Mouse (Mus musculus) T-cell, adult 2 months (primary cell): ENCODE results near the gene Plekhm3.

ENCODE experiments used
- DNase-seq: peaks from one replicate; pipeline ENCODE4 v3.0.0; 2022; ENCODE audit warnings: low spot score

Plekhm3 gene

DNA sequence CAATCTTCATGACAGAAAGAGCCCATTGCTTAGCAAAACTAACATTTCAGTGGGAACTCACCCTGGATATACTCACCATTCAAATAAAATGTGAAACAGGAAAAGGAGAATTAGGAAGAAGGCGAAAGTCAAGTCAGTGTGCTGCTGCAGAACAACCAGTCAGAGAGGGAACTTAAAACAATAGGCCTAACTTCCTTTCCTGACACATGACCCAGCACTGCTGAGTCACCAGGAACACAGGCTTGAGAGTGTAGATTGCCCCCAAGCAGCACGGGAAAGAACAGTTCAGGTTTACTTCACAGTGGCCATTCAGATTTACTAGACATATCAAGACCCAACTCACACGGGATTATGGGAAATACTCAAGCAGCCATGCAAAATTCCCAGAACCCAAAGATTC is 80.3 kb downstream of the Plekhm3 start:
- DNase-seq: no peak

DNA sequence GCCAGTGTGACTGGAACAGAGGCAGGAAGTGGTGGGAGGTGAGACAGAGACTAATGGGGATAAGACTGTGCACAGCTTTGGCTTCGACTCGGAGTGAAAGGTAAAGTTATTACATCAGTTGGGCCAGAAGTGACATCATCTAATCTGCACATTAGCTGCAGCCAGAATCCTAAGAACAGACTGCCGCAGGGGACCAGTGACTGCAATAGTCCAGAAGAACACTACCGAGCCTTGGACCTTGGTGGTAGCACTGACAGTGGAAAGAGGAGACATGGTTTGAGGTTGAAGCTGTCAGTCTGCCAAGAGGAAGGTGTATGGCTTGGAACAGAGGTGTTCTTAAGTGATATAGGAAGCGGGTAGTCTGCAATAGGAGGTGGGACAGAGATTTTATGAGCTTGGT is 80.9 kb downstream of the Plekhm3 start:
- no peak for DNase-seq

DNA sequence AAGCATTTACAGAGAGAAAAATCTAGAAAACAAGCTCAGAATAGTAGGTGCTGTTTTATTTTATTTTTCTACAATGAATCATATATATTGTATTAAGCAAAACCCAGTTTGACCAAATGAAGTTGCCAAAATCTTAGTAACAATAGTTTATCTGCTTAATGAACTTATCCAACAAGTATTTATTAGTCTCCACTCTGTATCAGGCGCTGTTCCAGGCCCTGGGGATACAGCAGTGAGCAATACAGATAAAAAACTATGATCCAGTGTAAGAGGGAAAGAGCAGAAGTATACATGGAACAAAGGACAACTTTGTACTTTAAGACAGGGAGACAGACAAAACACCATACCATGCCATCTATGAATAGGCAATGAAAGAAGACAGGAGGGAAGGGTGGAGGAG is 81.5 kb downstream of the Plekhm3 start:
- no peak for DNase-seq

DNA sequence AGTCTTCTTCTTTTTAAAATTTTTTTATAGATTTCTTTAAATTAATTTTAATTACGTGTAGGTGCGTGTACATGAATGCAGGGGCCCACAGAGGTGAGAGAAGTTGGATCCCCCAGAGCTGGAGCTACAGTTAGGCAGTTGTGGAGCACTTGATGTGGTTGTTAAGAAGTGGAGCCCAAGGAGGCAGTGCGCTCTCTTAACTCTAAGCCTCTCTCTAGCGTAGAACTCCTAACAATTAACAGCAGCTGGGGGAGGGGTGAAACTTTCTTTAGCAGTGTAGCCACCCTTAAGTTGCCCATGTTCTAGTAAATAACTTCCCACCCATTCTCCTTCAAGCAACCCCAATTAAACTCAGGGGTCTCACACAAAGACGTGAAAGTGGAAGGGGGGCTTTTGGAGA is 84.7 kb downstream of the Plekhm3 start:
- DNase-seq: no peak

DNA sequence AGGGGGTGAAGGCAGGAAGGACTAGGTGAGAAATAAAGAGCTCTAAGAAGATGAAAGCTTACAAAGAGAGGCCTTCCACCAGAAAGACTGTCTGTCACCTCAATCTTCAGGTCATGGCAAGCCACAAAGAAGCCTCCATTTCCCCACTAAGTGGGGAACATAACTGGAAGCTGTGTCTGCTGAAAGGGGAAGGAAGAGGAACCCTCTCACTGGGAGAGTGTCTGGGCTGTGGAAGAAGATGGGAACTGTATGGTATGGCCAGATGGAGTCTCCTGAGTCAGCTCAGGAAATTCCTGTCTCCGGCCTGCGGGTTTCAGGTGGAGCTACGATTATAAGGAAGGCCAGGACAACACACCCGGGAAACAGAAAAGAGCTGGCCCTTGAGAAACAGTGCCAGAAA is 88.9 kb downstream of the Plekhm3 start:
- DNase-seq: no peak

DNA sequence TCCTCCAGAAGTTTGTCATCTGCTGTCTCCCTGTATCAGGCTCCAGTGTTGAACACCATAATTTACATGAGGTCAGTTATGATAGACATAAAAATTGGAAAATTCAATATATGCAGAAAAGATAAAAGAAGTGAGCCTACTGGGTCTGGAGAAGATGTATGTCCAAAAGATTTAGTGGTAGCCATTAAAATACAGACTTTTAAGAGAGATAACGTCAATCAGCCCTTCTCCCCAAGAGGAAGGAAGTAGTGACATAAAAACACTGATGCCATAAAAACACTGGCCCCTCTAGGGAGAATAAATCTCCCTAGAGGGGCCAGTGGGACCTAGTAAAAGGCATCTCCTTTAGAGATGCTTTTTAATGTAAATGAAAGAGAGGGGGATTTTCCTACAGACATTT is 90.5 kb downstream of the Plekhm3 start:
- DNase-seq: no peak

DNA sequence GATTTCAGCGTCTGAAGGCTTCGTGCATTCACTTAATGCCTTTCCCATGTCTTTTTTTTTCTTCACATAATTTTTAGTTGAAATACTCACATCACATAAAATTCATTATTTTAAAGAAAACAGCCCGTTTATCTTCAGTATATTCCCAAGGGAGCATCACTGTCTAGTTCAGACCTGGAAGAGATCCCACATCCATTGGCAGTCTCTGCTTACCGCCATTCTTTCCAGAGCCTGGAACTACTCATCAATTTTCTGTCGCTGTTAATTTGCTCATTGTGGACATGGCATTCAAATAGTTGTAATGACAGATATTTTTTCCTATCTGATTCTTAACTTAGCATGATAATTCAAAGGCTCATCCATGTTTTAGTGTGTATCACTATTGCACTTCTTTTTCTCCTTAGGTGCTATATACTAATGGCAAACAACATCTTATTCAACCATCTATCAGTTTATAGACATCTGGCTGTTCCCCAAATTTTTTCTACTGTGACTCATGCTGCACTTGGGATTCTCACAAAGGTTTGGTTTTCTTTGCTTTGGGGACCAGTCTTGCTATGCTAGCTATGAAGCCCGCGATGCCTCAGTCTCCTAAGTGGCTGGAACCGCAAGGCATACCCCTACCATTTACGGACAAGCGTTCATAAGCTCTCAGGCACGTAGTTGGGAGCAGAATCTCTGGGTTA is 96.2 kb downstream of the Plekhm3 start:
- no peak for DNase-seq

DNA sequence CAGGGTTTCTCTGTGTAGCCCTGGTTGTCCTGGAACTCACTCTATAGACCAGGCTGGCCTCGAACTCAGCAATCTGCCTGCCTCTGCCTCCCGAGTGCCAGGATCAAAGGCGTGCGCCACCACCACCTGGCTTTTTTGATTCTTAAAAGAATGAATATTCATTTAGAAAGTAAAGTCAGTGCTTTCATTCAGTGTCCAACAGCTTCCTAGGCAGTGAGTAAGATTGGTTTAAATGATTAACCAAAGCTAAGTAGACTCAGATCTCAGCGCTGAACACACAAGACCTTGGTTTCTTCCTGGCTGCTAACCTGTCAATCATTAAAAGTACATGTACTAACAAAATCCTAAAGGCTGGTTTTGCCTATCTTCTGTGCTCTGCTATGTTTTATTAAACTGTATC is 96.8 kb downstream of the Plekhm3 start:
- no peak for DNase-seq

DNA sequence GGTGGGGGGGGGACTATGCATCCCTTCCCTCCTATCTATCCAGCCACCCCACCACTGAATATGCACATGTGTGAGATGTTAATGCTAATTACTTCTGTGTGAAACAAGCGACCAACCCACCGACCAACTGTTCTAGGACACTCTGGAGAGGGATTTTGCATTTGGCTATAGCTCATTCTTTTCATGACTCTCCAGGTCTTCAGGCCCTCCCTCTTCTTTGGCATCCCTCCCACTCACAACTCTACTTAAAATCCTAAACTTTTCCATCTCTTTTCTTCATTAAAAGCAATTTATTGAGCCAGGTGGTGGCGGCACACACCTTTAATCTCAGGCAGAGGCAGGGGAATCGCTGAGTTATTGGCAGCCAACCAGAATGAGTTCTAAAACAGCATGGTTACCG is 101.8 kb downstream of the Plekhm3 start:
- DNase-seq: no peak

DNA sequence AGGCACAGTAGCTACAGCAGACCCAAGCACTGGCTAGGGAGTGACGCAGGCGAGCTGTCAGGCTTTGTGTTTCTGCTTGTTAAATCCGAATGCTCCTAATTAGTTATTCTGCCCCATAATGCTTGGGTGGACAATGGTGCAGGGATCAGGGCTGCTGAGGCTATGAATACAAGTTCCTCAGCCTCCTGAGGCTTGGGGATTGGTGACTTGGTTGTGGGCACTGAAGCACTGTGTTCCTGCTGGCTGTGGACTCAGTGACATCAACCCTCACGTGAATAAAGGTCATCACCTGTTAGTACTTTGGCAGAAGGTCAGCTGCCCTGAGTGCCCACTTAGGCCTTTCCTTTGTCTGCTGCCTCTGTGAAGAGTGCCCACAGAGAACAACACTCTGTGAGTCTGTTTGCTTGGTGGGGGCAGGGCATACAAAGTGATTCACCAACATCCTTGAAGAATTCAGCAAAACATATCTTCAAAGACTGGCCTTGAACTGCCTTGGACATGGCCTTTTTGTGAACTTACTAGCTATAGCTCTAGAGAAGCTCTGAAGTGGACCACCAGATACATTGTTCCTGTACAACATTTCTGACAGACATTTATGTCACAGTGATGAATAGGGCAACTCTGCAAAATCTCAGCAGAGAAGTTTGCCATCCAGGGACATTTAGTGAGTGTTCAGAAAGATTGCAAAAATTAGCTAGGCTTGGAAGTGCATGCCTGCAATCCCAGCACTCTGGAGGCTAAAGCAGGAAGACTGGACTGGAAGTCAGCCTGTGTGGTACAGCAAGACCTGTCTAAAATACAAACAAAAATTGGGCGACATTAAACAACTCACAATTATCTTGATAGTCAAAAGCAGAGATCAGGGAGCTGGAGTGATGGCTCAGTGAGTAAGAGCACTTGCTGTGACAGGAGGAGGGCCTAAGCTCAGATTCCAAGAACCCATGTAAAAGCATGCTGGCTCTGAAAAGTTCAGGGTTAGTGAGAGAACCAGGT is 102.6 kb downstream of the Plekhm3 start:
- no peak for DNase-seq

DNA sequence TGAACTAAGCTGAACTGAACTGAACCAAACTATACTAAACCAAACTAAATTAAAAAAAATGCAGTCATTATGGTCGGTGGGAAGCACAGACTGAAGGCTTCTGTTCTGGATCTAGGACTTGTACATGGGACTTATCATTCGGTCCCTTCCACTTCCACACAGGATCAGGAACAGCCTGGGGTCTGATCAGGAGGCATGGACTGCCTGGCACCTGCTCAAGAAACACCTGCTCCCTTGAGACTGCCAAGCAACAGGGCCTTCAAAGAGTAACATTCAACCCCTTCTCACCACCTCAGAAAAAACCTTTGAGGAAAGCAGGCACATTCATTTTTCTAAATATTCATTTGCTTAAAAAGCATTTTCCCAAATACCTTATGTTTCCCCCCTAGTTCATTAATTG is 103.4 kb downstream of the Plekhm3 start:
- no peak for DNase-seq

DNA sequence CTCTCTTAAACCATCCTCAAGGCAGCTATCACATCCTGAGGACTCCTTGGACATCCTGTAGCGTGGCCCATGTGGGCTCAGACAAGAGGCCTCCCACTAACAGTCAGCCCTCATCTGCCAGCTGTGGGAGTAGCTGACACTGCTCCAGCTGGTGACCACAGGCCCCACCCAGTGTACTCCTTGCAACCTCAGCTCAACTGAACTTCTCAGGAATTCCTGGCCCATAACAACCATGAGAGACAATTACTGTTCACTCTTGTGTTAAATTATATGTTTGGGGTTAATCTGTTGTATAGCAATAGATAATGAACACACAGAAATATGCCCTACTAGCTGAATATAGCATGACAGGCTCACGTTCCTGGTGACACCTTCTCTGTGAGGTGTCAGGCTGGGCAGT is 104.4 kb downstream of the Plekhm3 start:
- no peak for DNase-seq

DNA sequence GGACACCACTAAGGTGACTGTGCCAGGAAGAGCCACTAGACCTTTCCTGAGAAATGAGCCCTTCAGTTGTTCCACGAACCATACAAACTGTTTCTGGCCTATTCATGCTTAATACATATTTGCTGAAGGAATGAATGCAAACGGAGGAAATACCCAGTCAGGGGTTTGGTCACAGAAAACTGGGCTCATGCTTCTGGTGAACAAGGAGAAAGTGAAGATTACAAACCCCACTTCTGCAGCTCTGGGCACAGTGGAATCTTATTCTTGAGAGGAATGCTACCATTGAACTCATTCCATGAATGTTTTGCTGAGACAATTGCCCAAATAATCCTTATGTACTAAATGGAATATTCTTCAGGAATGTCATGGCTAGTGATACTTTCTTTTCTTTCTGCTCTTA is 106.3 kb downstream of the Plekhm3 start:
- no peak for DNase-seq

DNA sequence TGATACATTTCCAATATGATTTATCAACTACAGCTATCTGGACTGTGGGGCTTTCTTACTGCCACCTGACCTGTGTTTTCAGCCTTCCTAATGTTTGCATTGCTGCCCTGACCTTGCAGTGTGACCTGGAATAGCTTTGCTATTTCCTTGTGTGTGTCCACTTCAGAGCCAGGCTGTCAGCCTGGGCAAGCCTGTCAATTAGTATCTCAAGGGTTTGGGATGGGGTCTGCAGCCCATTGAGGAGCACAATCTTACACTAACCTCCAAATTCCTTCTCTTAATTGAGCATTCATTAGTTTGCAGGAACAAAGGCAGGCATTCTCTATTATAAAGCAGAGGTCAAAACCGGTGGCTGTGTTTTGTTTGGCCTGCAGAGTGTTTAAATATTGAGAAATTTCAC is 107.6 kb downstream of the Plekhm3 start:
- no peak for DNase-seq

DNA sequence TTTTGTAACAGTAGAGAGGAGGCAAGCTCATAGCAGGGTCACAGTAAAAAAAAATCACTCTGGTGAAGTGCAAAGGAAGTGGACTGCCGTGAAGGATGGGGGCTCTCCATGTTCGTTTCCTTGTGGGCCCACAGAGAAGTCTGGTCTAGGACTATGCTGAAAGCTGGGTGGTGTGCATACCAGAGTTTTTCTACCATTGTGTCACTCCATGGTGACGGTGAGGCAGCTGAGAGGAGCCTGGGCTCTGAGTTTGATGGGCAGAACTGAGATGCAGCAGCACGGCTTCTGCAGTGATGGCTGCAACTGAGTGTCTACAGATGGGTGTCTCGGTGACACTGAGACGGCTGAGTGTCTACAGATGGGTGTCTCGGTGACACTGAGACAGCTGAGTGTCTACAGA is 108.5 kb downstream of the Plekhm3 start:
- no peak for DNase-seq

DNA sequence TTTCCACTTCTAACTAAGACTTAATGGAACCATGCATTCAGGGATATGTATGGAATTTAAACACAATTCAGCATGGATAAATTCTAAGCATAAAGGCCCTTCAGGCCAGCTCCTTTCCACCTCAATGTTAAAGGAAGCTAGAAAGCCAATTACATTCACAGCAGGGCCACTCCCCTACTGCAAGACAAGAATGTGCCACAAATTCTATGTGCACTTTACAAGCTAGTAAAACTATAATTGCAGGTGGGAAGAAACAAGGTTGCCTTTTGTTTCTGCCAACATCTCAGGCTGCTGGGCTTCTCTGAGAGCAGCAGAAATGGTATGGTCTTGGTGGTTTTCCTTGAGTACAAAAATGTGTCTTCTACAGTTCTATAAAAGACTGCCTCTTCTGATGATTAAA is 109.1 kb downstream of the Plekhm3 start:
- DNase-seq: no peak

DNA sequence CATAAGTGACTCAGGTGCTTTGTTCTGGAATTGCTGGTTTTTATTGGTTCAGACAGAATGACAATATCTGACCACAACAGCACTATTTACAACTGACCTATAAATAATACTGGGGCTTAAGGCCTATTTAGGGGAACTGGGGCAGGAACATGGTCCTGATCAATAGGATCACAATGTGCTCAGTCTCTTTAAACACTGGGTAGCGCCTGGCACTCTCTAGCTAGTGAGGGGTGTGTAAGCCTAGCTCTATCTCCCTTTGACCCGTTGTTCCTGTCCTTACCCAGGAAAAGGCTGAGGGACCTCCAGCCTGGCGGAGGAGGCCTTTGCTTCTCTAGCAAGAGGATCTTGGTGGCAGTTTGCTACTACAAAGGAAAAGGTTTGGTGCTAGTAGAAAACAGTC is 111.6 kb downstream of the Plekhm3 start:
- no peak for DNase-seq

DNA sequence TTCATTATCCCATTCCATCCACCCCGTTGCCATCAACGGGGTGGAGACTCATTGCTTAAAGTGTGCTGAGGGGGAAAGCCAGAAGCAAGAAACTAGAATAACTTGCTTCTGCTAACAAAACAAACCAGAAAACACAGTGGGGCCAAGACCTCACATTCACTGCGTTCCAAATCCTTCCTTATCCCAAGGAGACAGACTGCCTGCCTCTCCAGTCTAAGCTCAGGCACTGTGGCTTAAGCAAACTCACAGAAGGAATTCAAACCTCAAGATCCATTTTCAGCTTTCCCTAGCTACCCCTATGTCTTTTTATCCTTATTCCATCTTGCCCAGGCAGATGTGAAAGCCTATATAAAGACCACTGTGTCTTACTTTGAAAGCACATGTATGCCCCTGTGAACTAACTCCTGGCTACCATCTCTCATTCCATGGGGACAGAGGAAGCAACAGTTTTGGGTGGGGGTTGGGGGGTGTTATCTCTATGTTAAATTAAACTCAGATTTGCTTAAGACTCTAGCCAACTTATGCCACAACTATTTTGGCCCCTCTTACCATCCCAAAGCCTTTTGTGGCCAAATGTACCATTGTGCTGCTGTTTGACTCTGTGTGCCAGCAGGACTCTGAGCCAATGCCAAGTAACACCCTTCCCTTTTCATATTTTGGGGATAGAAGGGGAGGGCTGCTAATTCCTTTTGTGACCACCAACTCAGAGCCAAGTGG is 112.6 kb downstream of the Plekhm3 start:
- DNase-seq: no peak

DNA sequence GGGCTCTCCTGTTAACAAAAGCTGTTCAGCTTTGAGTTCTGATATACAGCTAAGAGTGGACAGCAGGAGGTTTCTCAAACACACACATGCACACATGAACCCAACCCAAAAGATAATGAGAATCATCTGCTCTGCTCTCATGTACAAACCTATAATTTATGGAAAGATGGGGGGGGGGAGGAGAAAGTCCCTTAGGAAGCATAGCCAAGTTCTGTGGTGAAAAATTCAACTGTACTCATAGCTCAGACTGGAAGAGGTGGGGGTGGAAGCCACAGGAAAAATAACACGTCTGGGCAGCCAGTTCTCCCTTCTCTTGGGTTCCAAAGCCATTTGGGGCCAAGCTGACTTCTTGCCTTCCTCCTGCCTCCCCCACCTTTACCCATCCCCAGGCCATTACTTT is 115.7 kb downstream of the Plekhm3 start:
- no peak for DNase-seq

DNA sequence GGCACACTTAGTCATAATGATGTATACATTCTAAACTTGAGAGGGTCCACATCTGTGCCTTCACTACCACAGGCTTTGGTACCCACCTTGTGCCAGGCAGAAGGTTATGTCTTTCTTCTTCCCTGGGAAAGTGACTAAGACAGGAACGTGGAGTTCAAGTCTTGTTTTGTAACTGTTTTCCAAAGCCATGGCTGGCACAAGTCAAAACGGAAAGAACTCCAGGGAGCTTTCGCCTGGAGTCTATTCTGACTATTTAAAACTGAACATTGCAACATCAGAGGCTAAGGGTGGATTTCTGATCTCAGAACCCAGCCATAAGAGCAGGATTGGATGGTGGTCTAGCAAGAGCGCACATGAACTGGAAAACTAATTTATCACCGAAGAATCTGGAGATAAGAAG is 120.0 kb downstream of the Plekhm3 start:
- no peak for DNase-seq

DNA sequence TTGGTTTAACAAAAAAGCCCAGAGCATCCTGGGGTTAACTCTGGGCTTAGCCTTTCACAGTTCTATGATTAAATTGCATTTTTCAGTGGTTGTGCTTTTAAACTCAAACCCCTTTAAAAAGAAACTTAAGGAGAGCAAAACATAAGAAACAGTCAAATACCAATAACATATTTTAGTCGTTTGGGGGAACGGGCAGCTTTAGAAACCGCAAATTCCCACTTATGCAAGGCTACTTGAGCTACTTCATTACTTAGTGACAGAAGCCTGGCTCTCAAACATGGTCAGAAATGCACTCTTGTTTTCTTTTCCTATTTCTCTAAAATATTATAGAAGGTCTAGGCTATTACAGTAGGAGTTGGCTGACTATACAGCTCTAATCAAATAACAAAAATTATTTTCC is 120.5 kb downstream of the Plekhm3 start:
- no peak for DNase-seq

DNA sequence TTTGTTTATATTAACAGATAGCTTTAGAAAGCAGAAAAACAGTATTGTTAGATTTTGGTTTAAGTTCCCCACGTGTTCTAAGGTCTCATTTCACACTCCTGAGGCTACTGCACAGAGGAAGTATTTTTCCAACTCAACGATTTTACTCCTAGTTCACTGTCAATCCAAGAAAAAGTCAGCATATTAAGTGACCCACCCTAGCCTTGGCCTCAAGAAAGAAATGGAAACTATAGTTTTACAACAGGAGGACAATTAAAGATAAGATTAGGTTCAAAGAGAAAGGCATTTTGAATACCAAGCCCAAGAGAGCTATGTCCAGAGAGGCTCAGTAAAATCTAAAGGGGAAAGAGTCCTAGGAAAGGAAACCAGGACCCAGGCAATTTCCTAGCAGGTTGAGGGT is 125.1 kb downstream of the Plekhm3 start:
- DNase-seq: no peak

DNA sequence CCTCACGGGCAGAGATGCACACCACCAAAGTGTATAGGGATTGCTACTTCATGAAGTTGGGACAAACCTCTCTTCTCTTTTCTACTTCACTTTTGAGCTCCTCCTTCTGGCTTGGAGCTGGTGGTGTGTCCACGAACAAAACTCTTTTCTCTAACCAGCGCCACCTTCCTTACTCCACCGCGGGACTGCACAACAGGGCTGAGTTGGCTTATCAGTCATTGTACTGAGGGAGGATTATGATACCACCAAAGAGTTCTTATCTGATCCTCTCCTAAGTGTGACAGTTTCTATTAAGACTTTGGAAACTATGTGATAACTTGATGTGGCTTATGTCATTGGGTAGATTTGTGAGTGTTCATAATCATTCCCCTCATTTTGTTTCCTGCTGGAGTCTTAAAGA is 129.2 kb downstream of the Plekhm3 start:
- DNase-seq: no peak
